Mouse (Mus musculus) cerebellum, postnatal 4 days (tissue): ENCODE results near the gene 6030468B19Rik.

Experiments
- DNase-seq, 2 experiments: peaks; one replicate each; pipeline ENCODE4 v3.0.0; 2022; ENCODE audit warnings: low spot score in 2 of 2, mixed read lengths in 1 of 2

Gene 6030468B19Rik

DNA sequence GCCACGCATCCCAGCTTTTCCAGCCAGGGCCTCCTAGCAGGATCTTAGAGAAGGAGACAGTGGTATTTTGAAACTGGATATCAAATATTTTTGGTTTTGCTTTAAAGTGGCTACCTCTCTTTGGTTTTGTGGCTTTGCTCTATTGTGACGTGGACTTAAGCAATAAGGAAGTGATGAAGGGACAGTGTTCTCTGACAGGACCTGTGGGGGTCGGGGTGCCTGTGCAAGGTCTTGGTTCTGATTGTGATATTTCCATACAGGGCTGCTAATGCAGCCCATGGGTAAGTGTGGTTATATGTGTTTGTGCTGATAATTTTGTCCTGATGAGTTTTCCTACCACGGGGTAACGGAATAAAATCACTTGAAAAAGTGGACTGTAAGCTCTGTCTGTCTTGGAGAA, 57.9 kb downstream of the 6030468B19Rik start:
- no peak for DNase-seq

DNA sequence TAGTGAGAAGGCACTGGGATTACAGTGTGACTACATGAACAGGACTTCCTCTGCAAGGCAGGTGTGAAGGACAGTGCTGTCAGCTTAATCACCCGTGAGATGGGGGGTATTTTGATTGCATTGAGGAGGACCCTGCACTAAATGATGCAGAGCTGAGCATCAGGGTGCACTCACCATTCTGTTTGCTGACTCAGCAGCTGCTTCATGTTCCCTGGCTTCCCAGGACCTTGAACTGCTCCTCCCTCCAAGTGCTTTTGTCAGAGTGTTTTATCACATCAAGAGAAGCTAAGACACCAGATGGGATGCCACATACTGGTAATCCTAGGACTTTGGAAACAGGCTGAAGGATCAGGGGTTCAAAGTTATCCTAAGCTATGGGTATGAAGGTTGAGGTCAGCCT, 58.5 kb downstream of the 6030468B19Rik start:
- no peak for DNase-seq
